Mouse (Mus musculus) frontal cortex, postnatal 25 days (tissue): ENCODE results near the gene Cops2.
A peak's percentile ranks its signal among the peaks of the same experiment; 100 is the strongest.

Experiments
- DNase-seq, 2 experiments: peaks; one replicate each; pipeline ENCODE4 v3.0.0; 2022; ENCODE audit warnings: low spot score in 2 of 2

Cops2 gene

DNA sequence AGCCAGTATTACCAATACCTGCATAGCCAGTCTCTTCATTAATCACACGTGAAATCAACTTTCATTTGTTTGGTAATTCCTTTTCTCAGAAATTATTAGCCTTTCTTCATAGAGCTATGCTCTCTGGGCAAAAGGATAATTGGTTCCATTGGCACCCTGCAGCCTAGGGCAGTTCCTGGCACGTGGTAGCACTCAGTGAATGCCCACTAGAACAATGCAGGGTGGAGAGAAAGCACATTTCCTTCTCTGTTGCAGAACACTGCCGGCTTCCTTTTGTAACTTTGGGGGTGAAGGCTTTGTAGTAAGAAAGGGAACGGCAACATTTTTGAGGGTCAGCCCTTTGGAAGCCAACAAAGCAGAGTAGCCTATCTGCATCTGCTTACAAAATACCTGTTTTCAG lies 32.7 kb downstream of the Cops2 start:
- DNase-seq = no peak

- no peak for DNase-seq
Measured at GRCm38 (mm10) chr2:125820397-125820796, 38.5 kb downstream of the Cops2 start.

DNA sequence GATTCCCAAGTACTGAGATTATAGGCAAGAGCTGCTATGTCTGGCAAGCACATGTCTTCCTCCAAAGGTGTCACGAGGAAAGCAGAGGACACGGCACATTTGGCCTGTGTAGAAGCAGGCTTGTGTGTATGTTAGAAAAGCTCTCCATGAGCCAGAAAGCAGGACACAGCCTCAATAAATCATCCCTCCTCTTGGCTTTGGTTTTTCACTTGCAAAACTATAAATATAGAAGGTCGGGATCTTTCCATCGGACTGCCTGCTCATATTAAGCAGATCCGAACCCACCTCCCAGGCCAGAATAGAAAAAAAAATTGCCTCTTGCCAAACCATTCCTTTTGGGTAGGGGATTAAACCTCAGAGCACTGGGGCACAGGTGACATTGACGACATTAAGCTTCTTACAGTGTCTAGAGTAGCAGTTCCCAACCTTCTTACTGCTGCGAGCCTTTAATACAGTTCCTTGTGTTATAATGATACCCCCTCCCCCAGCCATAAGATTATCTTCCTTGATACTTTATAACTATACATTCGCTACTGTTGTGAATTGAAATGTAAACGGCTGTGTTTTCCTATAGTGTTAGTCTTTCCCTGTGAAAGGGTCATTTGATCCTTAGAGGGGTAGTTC lies 44.9 kb downstream of the Cops2 start:
- DNase-seq = no peak

- no peak for DNase-seq
Measured at GRCm38 (mm10) chr2:125811332-125811731, 47.6 kb downstream of the Cops2 start.

GRCm38 (mm10) chr2:125809551-125809950 lies 49.4 kb downstream of the Cops2 start:
- DNase-seq = peak in 1 of 2 experiments; percentile 32

GRCm38 (mm10) chr2:125805826-125806225 lies 53.1 kb downstream of the Cops2 start:
- DNase-seq = no peak

DNA sequence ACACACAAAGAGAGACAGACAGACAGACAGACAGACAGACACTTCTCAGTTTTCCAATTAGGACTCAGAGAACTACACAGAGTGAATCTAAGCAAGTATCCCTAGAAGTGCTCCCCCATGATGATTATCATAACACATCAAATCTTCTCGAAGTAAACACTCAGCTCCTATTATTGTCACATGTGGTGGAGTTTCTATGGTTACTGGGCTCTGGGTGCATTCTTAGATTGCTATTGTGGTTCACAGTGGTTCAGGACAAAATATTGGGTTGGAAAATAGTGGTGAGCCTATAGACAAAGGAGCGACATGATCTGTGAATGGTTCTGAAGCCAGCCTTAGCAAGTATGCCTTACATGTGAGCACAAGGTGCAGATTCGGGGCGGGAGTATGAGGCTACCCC lies 57.0 kb downstream of the Cops2 start:
- DNase-seq = no peak

DNA sequence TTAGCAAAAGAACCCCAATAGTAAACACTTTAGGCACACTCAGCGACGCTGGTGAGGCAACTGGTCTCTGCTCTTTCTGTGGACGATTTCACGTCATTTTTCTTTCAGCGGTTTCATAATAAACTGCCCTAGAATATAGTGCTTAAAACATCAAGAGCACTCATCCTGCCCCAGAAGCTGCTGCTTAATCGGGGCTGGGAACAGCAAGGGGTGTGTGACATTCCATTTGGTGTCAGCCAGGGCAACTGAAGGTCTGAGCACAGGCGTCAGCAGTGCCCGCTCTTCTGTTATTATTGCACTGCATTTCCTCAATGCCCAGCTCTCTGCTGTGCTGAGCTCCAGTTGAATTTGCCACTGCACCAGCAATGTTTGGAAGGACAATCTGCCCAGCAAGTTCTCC lies 57.9 kb downstream of the Cops2 start:
- no peak for DNase-seq

GRCm38 (mm10) chr2:125800428-125800827 lies 58.5 kb downstream of the Cops2 start:
- no peak for DNase-seq

DNA sequence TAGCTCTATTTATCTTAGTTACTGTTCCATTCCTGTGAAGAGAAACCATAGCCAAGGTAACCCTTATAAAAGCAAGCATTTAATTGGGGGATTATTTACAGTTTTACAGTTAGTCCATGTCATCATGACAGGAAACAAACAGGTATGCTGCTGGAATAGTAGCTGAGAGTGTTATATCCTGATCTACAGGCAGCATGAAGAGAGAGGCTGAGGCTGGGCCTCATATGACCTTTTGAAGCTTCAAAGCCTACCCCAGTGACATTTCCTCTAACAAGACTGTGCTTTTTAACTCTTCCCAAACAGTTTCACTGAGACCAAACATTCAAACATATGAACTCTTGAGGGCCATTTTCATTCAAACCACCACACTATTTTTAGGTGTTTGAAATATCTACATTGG lies 61.1 kb downstream of the Cops2 start:
- DNase-seq = no peak

- no peak for DNase-seq
Measured at GRCm38 (mm10) chr2:125795118-125795517, 63.8 kb downstream of the Cops2 start.

DNA sequence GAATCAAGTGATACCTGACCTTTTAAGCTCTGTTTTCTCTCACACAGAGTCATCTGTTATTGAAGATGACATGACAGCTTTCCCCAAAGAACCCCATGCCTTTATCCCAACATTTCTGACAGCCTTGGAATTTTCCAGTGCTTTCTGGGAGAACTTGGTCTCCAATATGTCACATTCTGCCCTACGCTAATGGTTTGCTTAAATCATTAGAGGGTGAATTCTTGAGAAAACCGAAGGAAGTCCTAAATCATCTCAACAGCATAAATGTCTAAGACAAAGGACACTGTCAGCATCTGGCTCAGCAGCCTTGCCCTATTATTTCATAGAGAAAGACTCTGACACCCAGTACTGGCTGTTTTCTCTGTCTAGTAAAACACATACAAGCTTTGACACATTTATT lies 64.8 kb downstream of the Cops2 start:
- no peak for DNase-seq

DNA sequence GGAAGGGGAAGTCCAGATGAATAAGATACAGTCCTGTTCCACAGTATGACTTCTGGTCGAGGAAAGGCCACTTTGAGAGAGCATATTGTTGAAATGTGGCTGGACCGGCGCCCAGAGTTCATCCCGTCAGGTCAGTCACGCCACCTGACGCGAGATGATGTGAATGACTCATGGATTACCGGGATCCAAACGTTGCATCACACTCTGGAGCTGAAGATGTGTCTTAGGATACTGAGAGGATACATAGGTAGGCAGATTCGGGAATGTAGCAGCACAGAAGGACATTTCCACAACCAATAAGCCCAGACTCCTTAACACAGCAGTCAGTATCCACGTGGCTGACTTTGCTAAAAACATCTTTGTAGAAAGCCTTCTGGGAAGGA lies 66.1 kb downstream of the Cops2 start:
- no peak for DNase-seq

DNA sequence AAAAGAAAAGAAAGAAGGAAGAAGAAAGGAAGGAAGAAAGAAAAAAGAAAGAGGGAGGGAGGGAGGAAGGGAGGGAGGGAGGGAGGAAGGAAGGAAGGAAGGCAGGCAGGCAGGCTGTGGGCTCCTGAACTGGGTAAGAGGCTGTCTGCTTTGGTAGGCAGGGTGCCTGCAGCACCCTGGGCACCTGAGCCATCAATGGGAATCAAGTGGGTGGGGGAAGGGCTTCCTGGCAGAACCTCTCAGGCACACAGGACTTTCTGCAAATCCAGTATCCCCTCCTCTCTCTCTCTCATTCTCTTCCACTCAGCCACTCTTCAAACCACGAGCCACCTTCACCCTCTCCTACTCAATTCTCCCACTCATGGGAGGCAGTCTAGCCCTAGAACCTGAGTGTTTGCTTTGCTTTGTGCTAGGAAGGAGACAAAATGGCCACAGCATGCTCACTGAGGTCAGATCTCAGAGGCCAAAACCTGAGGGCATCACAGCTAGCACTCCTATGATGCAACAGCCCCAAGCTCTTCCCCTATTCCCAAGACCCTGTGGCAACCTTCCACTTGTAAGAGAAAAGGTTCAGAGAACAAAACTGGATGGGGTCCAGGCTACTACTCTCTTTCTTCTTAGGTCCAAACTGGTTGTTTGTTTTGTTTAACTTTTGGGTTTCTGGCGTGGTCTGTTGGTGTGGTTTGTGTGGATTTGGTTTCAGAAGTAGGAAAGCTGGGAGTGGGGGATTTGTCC lies 66.6 kb downstream of the Cops2 start:
- DNase-seq = no peak

GRCm38 (mm10) chr2:125791485-125791885 lies 67.5 kb downstream of the Cops2 start:
- no peak for DNase-seq

DNA sequence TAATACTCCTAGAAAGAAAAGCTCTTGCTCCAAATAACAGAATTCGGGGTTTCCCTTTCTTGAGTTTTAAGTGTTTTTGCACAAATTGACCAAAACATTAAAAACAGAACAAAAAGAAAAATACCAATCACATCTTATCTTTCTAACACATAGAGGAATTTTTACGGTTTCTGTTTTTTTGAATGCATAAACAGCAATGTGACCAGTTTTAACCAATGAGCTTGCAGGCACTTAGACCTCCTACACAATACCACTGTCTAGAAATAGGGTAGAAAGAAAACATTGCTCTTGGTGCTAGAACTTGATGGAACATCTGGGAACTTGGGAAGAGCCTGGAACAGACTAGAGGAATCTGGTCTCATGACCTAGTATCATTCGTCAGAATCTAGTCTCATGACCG lies 68.7 kb downstream of the Cops2 start:
- no peak for DNase-seq

GRCm38 (mm10) chr2:125789265-125789664 lies 69.7 kb downstream of the Cops2 start:
- no peak for DNase-seq

DNA sequence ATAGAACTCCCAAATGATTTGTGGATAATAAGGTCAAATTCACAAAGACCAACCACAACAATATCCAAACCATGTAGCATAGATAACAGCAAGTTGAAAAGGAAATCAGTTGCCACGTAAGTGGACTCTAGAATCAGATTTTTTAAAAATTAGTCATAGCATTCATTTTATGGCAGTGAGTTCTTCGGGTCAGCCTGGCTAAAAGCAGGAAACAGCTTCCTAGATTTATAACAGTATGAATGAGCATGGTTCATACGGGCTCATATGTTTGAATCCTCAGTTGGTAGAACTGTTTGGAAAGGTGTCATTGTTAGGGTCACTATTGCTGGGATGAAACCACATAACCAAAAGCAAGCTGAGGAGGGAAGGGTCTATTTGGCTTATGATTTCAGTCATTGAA lies 70.2 kb downstream of the Cops2 start:
- no peak for DNase-seq

DNA sequence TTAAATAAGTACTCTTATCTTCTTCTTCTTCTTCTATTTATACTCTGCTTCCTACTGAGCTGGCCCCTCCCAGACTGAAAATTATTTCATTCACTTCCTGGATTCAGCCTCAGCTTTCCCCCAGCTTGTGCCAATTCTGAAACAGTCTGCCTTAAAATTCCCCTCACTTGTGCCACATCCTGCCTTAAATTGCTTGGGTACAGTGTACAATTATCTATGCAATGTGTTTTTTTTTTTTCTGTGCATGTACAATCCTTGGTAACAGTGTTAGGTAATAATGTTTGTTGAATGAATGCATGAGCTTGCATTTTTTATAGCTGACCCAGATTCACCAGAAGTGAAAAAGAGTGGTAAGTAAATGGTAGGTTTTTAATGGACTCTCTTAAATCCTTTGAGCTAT lies 70.6 kb downstream of the Cops2 start:
- DNase-seq = no peak

DNA sequence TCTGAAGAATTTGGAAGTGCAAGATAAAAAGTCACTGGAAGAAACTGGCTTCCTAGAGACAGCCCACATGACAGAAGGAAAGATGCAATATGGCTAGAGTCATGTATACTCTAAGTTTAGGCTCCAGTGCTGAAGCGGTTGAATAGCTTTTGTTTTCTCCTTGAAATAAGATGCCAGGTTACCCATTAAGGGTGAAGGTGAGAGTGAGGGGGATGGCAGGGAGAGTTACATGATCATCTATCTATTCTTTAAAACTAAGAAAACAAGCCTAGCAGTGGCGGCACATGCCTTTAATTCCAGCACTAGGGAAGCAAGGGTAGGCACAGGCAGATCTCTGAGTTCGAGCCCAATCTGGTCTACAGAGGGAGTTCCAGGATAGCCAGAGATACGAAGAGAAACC lies 73.9 kb downstream of the Cops2 start:
- DNase-seq = no peak

DNA sequence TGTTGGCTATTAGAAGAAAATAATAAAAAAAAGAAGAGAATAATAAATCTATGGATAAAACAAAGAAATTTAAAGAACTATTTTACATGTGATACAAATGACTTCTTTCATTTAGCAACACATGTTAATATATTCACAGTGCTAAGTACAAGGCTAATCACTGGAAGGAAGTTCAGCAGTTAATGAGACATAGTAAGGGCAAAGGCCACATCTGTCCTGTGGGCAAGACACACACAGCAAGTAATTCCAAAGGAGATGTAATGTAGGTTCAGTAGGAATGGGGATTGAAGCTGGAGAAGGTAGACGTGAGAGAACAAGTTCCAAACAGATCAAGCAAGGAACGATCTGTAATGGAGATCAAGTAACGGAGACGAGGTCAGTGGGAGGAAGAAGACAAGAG lies 74.5 kb downstream of the Cops2 start:
- DNase-seq = no peak

- no peak for DNase-seq
Measured at GRCm38 (mm10) chr2:125783868-125784267, 75.1 kb downstream of the Cops2 start.

DNA sequence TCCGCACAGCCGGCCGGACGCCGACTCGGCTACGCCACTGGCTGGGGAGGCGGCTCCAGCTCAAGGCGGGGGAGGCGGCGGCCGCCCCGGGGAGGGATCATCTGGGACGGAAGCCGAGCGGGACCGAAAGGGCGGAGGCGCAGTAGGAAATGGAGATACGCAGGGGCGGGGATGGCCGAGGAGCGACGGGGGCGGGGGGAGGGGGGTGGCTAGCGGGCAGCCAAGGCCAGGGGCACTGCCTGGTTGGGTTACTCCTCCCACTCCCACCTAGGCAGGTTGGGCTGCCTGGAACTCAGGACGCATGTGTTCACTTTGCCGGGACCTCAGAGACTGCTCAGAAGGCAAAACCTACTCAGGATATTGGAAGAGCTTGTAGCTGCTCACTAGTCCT lies 76.2 kb downstream of the Cops2 start, which contains the start of gene Secisbp2l:
Gene Secisbp2l, minus strand, starts transcription at position 152 of the 391 bp plus-strand sequence.
- DNase-seq = peak; percentile 90 to 93
